In the genomic region with DNA sequence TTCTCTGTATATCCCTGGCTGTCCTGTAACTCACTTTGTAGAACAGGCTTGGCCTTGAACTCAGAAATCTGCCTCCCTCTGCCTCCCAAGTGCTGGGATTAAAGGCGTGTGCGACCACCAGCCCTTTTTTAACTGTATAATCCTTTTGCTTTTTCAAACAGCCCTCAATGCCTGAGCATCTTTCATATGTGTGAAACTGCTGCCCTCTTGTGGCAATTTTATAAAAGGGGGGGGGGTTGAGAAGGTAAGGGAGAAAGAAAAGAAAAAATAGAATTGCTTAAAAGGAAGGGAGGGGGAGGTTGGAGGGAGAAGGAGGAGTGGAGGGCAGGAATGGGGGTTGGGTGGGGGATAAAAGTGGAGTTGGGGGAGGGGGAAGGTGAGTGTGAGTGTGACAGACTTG, we compare ENCODE assay signal across 9 mouse cellular contexts. TPM values are rescaled to one million over a fixed set of nuclear protein-coding genes. Genes with fewer than 3 reads are reported as not detected.
DNase-seq lines count a peak whose midpoint lies in the region; ATAC-seq and TF ChIP-seq lines count a peak whose summit lies in the region.
"Had no signal": no experiment of that assay in that cellular context is flagged by ENCODE, and none has a peak within 500 bp of the region (broad histone marks: within the 10 kb centered on the region; RNA-seq: fewer than 3 reads in every experiment).

No protein-coding gene starts in this region.

- no peaks in the 10 kb centered on the region for H3K27me3 ChIP-seq in intestine, postnatal 0 days (replicated peaks; ENCODE audit: control insufficient read depth, insufficient read depth, low read length)
- H3K27me3 ChIP-seq in midbrain, embryonic 11.5 days (ENCODE audit: control insufficient read depth, insufficient read depth, low read length), result no peaks in the 10 kb centered on the region
- H3K27me3 ChIP-seq: heart, embryonic 13.5 days had no signal

- no peaks in the 10 kb centered on the region for H3K4me1 ChIP-seq in intestine, postnatal 0 days (replicated peaks; ENCODE audit: control insufficient read depth, insufficient read depth, low read length)
- H3K4me1 ChIP-seq in midbrain, embryonic 11.5 days (ENCODE audit: control insufficient read depth, insufficient read depth, low read length), result no peaks in the 10 kb centered on the region

- no peaks in the 10 kb centered on the region for H3K36me3 ChIP-seq in intestine, postnatal 0 days (ENCODE audit: control insufficient read depth, insufficient read depth)
- no peaks in the 10 kb centered on the region for H3K36me3 ChIP-seq in midbrain, embryonic 11.5 days (ENCODE audit: control insufficient read depth, insufficient read depth, low read length)
- H3K36me3 ChIP-seq: heart, embryonic 13.5 days had no signal

- H3K9ac ChIP-seq in intestine, postnatal 0 days (ENCODE audit: low read depth, low read length), result no peak overlapping the region
- H3K9ac ChIP-seq in midbrain, embryonic 11.5 days (ENCODE audit: low read length), result no peak overlapping the region
- H3K9ac ChIP-seq: heart, embryonic 13.5 days had no signal

- no peak for ATAC-seq in intestine, postnatal 0 days
- peak; percentile 75 for ATAC-seq in midbrain, embryonic 11.5 days (ENCODE audit: low FRiP score)

- no peak overlapping the region for H3K27ac ChIP-seq in intestine, postnatal 0 days (ENCODE audit: low read depth, low read length)
- H3K27ac ChIP-seq in midbrain, embryonic 11.5 days (ENCODE audit: low read depth, low read length), result no peak overlapping the region
- H3K27ac ChIP-seq: heart, embryonic 13.5 days had no signal

- WGBS in intestine, postnatal 0 days, result 0% methylated on average over 2 of the region's 2 CpGs
- 2% methylated on average over 2 of the region's 2 CpGs for WGBS in midbrain, embryonic 11.5 days

- no peak overlapping the region for H3K4me2 ChIP-seq in intestine, postnatal 0 days (replicated peaks; ENCODE audit: low read depth)
- H3K4me2 ChIP-seq in midbrain, embryonic 11.5 days, result no peak overlapping the region
- H3K4me2 ChIP-seq: heart, embryonic 13.5 days had no signal

- H3K4me3 ChIP-seq in intestine, postnatal 0 days (ENCODE audit: low read depth, low read length), result no peak overlapping the region
- no peak overlapping the region for H3K4me3 ChIP-seq in midbrain, embryonic 11.5 days (ENCODE audit: low read depth, low read length)
- H3K4me3 ChIP-seq: heart, embryonic 13.5 days had no signal

- peak; percentile 46 for DNase-seq in adrenal gland, postnatal 10 days
- DNase-seq in adrenal gland, postnatal 4 days (ENCODE audit: low spot score in 2 of 2), result no peak
- DNase-seq in CD4-positive helper T cell, adult 2 months (ENCODE audit: low read depth, low spot score), result peak; percentile 62
- peak; percentile 57 for DNase-seq in embryo, embryonic 11.5 days (ENCODE audit: low read depth, low spot score)
- peak; percentile 91 for DNase-seq in midbrain, embryonic 11.5 days (ENCODE audit: low spot score, missing footprints)
- DNase-seq in right cerebral cortex, postnatal 14 days, result no peak
- DNase-seq in gastrocnemius, postnatal 10 days, result no peak

- peak; percentile 72 for TF ChIP-seq CTCF in intestine, postnatal 0 days (IDR thresholded peaks at IDR 0.05; ENCODE audit: low read depth)

- H3K9me3 ChIP-seq in intestine, postnatal 0 days (ENCODE audit: control insufficient read depth), result no peaks in the 10 kb centered on the region
- no peaks in the 10 kb centered on the region for H3K9me3 ChIP-seq in midbrain, embryonic 11.5 days (ENCODE audit: control insufficient read depth, low read length)
- H3K9me3 ChIP-seq: heart, embryonic 13.5 days had no signal

RNA-seq across cellular contexts. Expression of gene Chrm5, which starts 1.0 kb away (rescaled TPM):
- not detected for total RNA-seq in adrenal gland, postnatal 10 days (2021)
- under 1 TPM in 1 of 2 experiments, not detected in 1; 0.25 TPM for total RNA-seq in adrenal gland, postnatal 4 days (2021)
- not detected in 2 replicates for polyA plus RNA-seq in intestine, postnatal 0 days (2015; fragmentation: Nextera tagmentation; extraction: Ambion mirVana)
- not detected in 2 replicates for polyA plus RNA-seq in midbrain, embryonic 11.5 days (2014; fragmentation: Nextera tagmentation; extraction: Ambion mirVana)
- under 1 TPM in 1 of 2 experiments, not detected in 1; 0.16 TPM for total RNA-seq in gastrocnemius, postnatal 10 days (2021)
- polyA plus RNA-seq: heart, embryonic 13.5 days had no signal

RNA-seq across cellular contexts. Expression of gene Aven, which starts 11.2 kb away (rescaled TPM):
- 10 to 100 TPM; 12.2 to 15.1 TPM for total RNA-seq in adrenal gland, postnatal 10 days (2021)
- 10 to 100 TPM; 13.1 to 13.7 TPM for total RNA-seq in adrenal gland, postnatal 4 days (2021)
- polyA plus RNA-seq in intestine, postnatal 0 days (2015; fragmentation: Nextera tagmentation; extraction: Ambion mirVana), result 5.0 and 5.9 TPM in 2 replicates
- polyA plus RNA-seq in midbrain, embryonic 11.5 days (2014; fragmentation: Nextera tagmentation; extraction: Ambion mirVana), result 6.7 and 6.9 TPM in 2 replicates
- 10 to 100 TPM; 17.5 to 22.0 TPM for total RNA-seq in gastrocnemius, postnatal 10 days (2021)

RNA-seq across cellular contexts. Expression of gene Emc7, which starts 26.8 kb away (rescaled TPM):
- total RNA-seq in adrenal gland, postnatal 10 days (2021), result 10 to 100 TPM; 23.8 to 27.3 TPM
- 10 to 100 TPM; 25.1 to 28.3 TPM for total RNA-seq in adrenal gland, postnatal 4 days (2021)
- polyA plus RNA-seq in intestine, postnatal 0 days (2015; fragmentation: Nextera tagmentation; extraction: Ambion mirVana), result 20.0 and 20.6 TPM in 2 replicates
- 11.2 and 12.0 TPM in 2 replicates for polyA plus RNA-seq in midbrain, embryonic 11.5 days (2014; fragmentation: Nextera tagmentation; extraction: Ambion mirVana)
- total RNA-seq in gastrocnemius, postnatal 10 days (2021), result 10 to 100 TPM; 14.0 to 15.2 TPM

Comparison
In these comparisons a context has a peak if more than half of its experiments do, and no peak if none do; other contexts are left out.
1. DNase-seq: peak in adrenal gland, postnatal 10 days (single experiment), CD4-positive helper T cell, adult 2 months (single experiment), embryo, embryonic 11.5 days (single experiment) and midbrain, embryonic 11.5 days (single experiment); none in adrenal gland, postnatal 4 days (0 of 2), right cerebral cortex, postnatal 14 days (single experiment) and gastrocnemius, postnatal 10 days (single experiment).